Mouse (Mus musculus) neural tube, embryonic 10.5 days (tissue): ENCODE measurements around the gene Slc16a1.

Experiments
- DNase-seq: peaks from one replicate; pipeline ENCODE4 v3.0.0-alpha.2; 2017; ENCODE audit warnings: low spot score; ENCODE audit errors: extremely low spot score

The Slc16a1 gene

DNA sequence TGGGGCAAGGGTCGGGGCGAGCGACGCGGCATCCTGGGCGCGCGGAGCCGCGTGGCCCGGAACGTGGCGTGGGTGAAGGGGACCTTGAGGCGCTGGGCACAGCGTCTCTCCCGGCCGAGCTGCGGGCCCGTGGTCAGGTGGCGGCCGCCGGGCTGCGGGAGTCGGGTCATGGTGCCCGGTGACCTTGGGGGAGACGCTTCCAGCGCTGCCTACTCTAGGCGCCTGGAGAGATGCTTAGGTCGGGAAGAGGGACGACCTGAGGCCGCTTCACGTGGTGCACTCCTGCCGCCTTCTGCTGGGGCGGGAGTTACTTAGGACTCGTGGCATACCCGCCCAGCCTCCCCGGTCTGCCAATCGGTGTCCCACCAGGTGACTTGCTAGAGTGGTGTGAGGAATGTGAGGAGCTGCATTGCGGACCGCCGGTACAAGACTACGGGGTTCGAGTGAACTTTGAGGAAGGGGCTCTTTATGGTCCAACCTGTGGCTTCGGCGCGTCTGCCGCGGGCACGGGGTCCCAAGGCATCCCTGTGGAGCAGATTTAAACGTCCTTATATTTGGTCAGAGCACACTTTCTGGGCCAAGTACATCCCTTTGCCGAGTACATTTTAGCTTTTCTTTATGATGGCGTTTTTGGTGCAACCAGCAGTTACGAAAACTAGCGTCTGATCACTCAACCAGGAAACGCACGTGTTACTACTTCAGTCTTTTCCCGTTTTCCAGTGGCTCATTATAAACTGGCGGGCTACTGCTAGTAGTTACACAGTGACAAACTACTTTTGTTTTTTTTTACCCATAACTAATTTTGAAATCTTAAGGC lies 672 bp downstream of the Slc16a1 start:
- peak; percentile 77 for DNase-seq

GRCm38 (mm10) chr3:104639749-104640368 lies 1.4 kb downstream of the Slc16a1 start:
- DNase-seq, result no peak

DNA sequence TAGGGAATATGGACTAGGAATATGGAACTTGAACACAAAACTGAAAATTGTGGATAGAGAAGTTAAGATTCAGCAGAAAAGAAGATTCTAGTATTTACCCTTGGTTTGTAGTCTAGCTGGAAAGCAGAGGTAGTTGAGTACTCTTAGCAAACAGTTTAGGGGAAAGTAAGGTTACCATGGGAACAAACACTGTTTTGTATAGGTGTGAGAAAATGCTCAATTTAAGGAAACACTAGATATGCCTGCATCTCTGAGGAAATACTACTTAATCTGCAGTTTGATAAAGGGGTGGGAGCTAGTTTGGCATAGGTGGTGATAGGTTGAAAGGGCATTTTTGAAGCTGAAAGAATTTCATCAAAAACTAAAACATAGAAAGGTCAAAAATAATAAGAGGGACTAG lies 2.4 kb downstream of the Slc16a1 start:
- DNase-seq, result no peak

GRCm38 (mm10) chr3:104641313-104641712 lies 2.8 kb downstream of the Slc16a1 start:
- no peak for DNase-seq

GRCm38 (mm10) chr3:104643113-104643512 lies 4.6 kb downstream of the Slc16a1 start:
- no peak for DNase-seq

DNA sequence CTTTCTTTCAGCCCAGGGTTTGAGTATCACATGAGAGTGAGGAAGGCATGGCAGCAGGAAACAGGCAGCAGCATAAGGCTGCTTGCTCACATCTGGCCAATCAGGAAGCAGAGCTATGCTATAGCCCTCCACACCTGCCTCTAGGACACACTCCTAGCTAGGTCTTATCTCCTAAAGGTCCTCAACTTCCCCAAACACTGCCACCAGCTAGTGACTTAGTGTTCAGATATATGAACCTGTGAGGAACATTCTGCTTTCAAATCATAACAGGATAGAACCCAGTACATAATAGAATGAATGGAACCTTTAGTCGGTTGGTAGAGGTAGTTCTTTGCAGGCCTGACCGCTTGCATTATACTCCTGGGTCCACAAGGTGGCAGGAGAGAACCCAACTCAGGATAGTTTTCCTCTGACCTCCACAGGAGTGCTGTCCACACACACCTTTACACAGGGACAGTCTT lies 5.4 kb downstream of the Slc16a1 start:
- peak; percentile 34 for DNase-seq

DNA sequence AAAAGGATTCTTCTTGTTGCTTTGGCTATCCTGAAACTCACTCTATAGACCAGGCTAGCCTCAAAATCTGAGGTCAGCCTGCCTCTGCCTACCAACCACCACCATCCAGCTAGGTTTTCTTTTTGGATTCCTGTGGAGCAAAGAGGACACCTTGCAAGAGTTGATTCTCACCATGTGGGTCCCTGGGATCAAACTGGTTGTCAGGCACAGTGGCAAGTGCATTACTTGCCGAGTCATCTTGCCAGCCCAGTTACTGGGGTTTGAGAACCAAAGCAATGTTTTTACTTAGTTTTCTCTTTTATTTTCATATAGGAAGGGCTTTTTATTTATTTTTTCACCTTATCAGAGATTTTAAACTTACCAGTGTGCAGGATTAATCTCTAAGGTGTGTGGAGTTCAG lies 5.9 kb downstream of the Slc16a1 start:
- no peak for DNase-seq

DNA sequence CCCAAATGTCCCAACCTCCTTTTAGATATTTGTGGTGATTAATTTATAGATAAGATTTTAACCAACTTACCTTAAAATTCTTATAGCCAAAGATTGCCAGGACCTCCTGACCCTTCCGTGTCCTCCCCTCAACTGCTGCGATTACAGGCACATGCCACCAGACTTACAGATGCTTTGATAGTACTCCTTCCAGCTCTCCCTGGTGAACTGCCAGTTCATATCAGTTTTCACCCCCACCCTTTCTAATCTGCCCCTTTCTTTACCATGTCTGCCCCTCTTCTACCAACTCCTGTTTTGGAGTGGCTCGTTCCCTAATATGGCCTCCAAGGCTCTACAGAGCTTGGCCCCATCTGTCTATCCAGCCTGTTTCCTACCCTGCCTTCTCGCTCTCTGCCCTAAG lies 15.8 kb downstream of the Slc16a1 start:
- DNase-seq, result no peak

GRCm38 (mm10) chr3:104654921-104655320 lies 16.5 kb downstream of the Slc16a1 start:
- no peak for DNase-seq

- DNase-seq, result no peak
Measured at GRCm38 (mm10) chr3:104658706-104659105, 20.2 kb downstream of the Slc16a1 start.

GRCm38 (mm10) chr3:104659758-104660157 lies 21.3 kb downstream of the Slc16a1 start:
- no peak for DNase-seq

- DNase-seq, result no peak
Measured at GRCm38 (mm10) chr3:104660522-104660921, 22.1 kb downstream of the Slc16a1 start.

- DNase-seq, result no peak
Measured at GRCm38 (mm10) chr3:104662007-104662406, 23.5 kb downstream of the Slc16a1 start.

GRCm38 (mm10) chr3:104662926-104663325 lies 24.5 kb downstream of the Slc16a1 start:
- DNase-seq, result no peak

DNA sequence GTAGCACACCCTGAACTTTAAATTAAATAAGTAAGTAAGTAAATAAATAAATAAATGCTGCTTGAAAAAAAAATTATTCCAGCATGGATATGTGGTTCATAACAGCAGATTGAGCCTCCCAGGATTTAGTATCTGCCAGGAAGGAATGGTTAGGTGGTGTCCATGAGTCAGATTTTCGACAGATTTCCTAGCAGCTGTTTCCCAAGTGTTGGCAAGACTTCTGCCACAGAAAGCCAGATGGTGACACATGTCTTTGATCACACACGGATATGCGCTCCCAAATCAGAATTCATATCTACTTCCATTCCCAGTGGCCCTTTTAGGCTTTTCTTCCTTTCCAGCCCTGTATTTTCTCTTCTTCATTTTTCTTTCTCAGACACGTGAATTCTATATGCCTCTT lies 28.5 kb downstream of the Slc16a1 start:
- DNase-seq, result no peak

GRCm38 (mm10) chr3:104667451-104667850 lies 29.0 kb downstream of the Slc16a1 start:
- DNase-seq, result no peak

- no peak for DNase-seq
Measured at GRCm38 (mm10) chr3:104668989-104669388, 30.5 kb downstream of the Slc16a1 start.

DNA sequence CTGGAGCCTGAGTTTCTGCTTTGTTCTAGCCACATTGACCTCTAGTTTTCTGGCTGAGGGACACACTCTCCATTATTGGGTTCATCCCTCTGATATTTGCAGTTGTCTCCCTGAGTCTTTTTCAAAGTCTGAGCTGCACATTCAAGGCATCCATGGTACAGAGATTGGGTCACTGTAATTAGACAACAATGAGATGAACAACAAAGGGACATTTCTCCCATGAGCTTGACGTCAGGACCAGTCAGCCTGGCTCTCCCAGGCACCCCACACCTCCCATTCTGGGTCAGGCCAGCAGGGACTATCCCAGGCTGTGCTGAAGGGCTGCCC lies 31.4 kb downstream of the Slc16a1 start:
- no peak for DNase-seq

GRCm38 (mm10) chr3:104670183-104671020 lies 31.9 kb downstream of the Slc16a1 start:
- DNase-seq, result peak; percentile 18

DNA sequence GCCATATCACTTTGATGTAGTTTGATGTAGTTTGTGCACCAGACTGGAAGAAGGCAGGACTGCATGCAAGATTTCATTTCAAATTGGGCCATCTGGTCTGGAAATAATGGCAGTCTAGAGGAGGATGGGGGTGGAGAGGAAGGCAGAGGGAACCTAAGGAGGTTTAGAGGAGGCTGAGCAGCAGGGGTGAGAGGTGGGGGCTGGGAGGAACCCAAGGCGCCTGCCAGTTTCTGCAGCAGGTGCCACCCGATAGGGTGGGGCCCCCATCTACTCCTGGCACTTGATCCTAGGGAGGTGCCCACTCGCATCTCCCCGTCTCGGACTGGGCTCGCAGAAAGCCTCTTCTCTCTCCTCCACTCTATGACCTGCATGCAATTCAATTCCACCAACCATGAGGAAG lies 33.1 kb downstream of the Slc16a1 start:
- no peak for DNase-seq

DNA sequence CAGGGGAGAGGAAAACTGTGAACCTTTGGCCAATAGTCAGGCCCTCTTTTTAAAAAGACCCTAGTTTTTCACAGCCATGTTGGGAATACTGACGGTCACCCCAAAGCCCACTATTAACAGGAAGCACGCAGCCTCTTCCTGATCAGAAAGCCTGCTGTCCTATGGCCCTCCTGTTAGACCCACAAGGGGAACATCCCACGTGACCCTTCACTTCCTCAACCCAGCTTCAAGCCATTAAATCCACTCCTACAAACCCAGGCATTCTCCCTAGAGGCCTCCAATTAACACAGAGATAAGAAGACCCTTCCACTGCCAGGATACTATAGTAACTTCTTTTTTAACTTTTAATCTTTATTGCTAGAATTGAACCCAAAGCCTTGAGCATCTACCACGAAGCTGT lies 33.6 kb downstream of the Slc16a1 start:
- no peak for DNase-seq
